Mouse (Mus musculus) kidney, embryonic 14.5 days (tissue): ENCODE measurements around the gene Cd300ld4. TPM values are rescaled to one million over a fixed set of nuclear protein-coding genes. Genes with fewer than 3 reads are reported as not detected.

Experiments used
- ATAC-seq: fragments of 200-750 bp; cut with Nextera tagmentation; 2 replicates; pipeline ENCODE4 v1.8.0; 2017; ENCODE audit warnings: moderate number of reproducible peaks, mild to moderate bottlenecking, moderate TSS enrichment, moderate library complexity; ENCODE audit not compliant: low FRiP score, low TSS enrichment
- H3K27ac ChIP-seq: fragments of 300-500 bp; sonication (generic); 2 replicates; pipeline ENCODE4 v1.5.1; 2014; ENCODE audit warnings: low read depth, mild to moderate bottlenecking, low read length, moderate library complexity, mixed read lengths
- H3K27me3 ChIP-seq: fragments of 300-500 bp; sonication (generic); 2 replicates; pipeline ENCODE4 v1.6.1; 2014; ENCODE audit warnings: mild to moderate bottlenecking, low read length; ENCODE audit not compliant: control insufficient read depth, insufficient read depth
- H3K36me3 ChIP-seq: fragments of 300-500 bp; sonication (generic); 2 replicates; pipeline ENCODE4 v1.6.1; 2014; ENCODE audit warnings: low read length, mixed read lengths; ENCODE audit not compliant: control insufficient read depth, insufficient read depth
- H3K4me1 ChIP-seq: fragments of 300-500 bp; sonication (generic); 2 replicates; pipeline ENCODE4 v1.6.1; 2014; ENCODE audit warnings: low read length, mixed read lengths; ENCODE audit not compliant: control insufficient read depth, insufficient read depth
- H3K4me2 ChIP-seq: fragments of 300-500 bp; sonication (generic); replicated peaks from 2 replicates; pipeline ENCODE4 v1.6.1; 2014; ENCODE audit warnings: low read depth, mild to moderate bottlenecking, low read length
- H3K4me3 ChIP-seq: fragments of 300-500 bp; sonication (generic); 2 replicates; pipeline ENCODE4 v1.5.1; 2014; ENCODE audit warnings: mild to moderate bottlenecking, low read length
- H3K9ac ChIP-seq: fragments of 300-500 bp; sonication (generic); 2 replicates; pipeline ENCODE4 v1.6.1; 2014; ENCODE audit warnings: low read depth, mild to moderate bottlenecking, low read length, moderate library complexity
- H3K9me3 ChIP-seq: fragments of 300-500 bp; sonication (generic); 2 replicates; pipeline ENCODE4 v1.6.1; 2016; ENCODE audit warnings: low read length; ENCODE audit not compliant: control insufficient read depth
- WGBS: fragments of 180-500 bp; shearing (Covaris S2); extraction: QIAGEN DNeasy Blood & Tissue Kit; methylation state at CpG from one replicate; pipeline ENCODE4 v1.1.7; 2014; 5-methylcytosine and 5-hydroxymethylcytosine counted together
- polyA plus RNA-seq: library from polyadenylated mRNA; unstranded; fragments of >200 nt; fragmentation: Nextera tagmentation; extraction: Ambion mirVana; gene quantifications from 2 replicates; pipeline ENCODE4 v1.2.1, GENCODE M21; 2014

Cd300ld4 gene
- polyA plus RNA-seq, 1 experiment from 2014 or later: not detected

DNA sequence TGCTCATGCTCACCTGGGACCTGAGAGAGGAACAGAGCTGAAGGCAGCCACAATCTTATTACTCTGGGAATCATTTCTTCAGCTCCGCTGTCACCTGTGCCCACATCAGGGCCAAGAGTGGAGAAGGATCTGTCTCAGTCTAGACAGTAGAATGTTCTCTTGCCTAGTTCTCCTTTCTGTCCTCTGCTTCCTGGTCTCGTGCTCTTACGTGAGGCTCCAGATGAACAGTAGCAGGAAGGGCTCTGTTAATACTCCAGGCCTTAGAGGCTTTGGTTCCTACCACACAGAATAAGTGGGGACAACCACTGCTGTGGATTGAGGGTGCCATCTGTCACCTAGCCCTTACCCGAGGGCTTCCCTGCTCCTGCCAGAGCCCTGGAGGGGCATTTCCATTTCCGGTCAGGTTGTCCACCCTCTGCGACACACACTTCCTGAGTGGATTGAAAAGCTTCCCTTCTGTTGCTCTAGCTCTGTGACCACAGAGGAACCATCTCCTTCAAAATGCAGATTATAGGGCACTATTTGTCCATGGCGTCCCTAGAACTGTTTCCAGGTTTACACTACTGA lies 25.3 kb downstream of the Cd300ld4 start, which contains the start of gene Cd300c2:
Gene Cd300c2, minus strand, starts transcription at position 407 of the 567 bp plus-strand sequence.
- WGBS: 78% methylated on average over 7 of the region's 7 CpGs
- no peak within 1 kb of the TSS for H3K9ac ChIP-seq
- no peak for ATAC-seq
- H3K27ac ChIP-seq: no peak within 1 kb of the TSS
- no peaks in the 10 kb centered on the region for H3K27me3 ChIP-seq
- H3K4me3 ChIP-seq: no peak within 1 kb of the TSS
- no peak within 1 kb of the TSS for H3K4me2 ChIP-seq
- no peaks in the 10 kb centered on the region for H3K36me3 ChIP-seq
- no peaks in the 10 kb centered on the region for H3K4me1 ChIP-seq
- no peaks in the 10 kb centered on the region for H3K9me3 ChIP-seq

DNA sequence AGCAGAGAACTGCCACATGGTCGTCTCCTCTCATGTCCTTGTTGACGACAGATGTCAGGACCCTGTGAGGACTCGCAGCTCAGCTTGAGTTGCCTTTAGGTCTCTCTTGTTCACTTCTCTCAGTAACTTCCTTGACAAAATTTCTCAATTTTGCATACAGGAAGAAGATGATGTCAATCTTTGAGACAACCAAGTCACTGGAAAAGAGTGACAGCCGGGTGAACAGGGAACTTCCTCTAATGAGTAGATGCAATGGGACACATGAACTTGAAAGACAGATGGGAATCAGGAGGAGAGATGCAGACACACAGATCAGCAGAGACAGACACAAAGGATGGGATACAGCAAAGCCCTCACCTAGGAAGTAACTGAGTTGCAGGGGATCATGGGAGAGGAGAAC lies 37.0 kb downstream of the Cd300ld4 start, which contains the start of gene Cd300ld:
Gene Cd300ld, minus strand, starts transcription at position 130 of the 400 bp plus-strand sequence.
- Histone ChIP-seq H3K9me3 (no peaks in the 10 kb centered on the region), H3K4me1 (no peaks in the 10 kb centered on the region), H3K36me3 (no peaks in the 10 kb centered on the region), H3K27ac (no peak within 1 kb of the TSS), H3K4me2 (no peak within 1 kb of the TSS), H3K27me3 (no peaks in the 10 kb centered on the region), H3K9ac (no peak within 1 kb of the TSS), H3K4me3 (no peak within 1 kb of the TSS)
- ATAC-seq: no peak
- WGBS: 78% methylated on average over 4 of the region's 4 CpGs

DNA sequence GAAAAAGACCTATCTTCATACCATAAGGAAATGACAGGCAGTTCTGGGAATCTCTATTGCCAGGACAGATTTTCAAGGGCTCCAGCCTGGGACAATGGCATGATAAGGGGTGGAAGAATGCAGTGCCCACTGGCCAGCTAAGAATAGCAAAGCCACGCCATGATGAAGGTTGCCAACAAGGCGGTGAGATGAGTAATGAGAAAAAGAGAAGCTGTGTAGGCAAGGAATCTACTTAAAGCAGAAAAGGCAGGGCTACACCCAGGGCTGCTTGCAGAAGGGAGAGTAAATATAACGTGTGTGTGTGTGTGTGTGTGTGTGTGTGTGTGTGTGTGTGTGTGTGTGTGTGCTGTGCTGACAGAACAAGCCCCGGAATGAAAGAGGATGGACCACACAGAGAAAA lies 44.9 kb downstream of the Cd300ld4 start:
- no peak overlapping the region for H3K27ac ChIP-seq
- H3K9ac ChIP-seq: no peak overlapping the region
- H3K9me3 ChIP-seq: peaks cover 15% of the 10 kb centered on the region; the same call in 1 of the 2 replicates
- H3K4me1 ChIP-seq: no peaks in the 10 kb centered on the region
- no peak overlapping the region for H3K4me3 ChIP-seq
- 82% methylated on average over 4 of the region's 4 CpGs for WGBS
- H3K36me3 ChIP-seq: no peaks in the 10 kb centered on the region
- no peaks in the 10 kb centered on the region for H3K27me3 ChIP-seq
- ATAC-seq: no peak
- no peak overlapping the region for H3K4me2 ChIP-seq

DNA sequence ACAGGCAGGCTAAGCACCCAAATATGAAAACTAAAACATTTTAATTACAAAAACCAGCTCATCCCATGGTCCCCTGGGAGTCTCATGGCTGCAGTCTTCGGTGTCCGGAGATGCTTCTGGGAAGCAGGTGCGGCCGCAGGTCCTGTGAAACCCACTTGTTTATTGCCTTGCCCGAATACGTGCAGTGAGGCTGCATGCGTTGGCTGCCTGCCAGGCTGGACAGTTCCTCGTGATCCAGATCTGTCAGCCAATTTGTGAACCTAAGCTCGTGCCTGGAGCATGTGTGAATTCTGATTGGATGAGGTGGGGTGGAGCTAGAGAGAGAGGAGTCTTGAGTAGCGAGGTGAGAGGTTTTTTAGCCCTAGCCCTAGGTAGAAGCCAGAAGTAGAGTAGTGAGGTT lies 54.1 kb downstream of the Cd300ld4 start:
- H3K4me1 ChIP-seq: no peaks in the 10 kb centered on the region
- peaks cover 9% of the 10 kb centered on the region; the same call in 1 of the 2 replicates for H3K9me3 ChIP-seq
- H3K27me3 ChIP-seq: no peaks in the 10 kb centered on the region
- ATAC-seq: no peak
- no peak overlapping the region for H3K27ac ChIP-seq
- no peak overlapping the region for H3K4me3 ChIP-seq
- no peak overlapping the region for H3K9ac ChIP-seq
- H3K4me2 ChIP-seq: no peak overlapping the region
- H3K36me3 ChIP-seq: no peaks in the 10 kb centered on the region
- 87% methylated on average over 10 of the region's 10 CpGs for WGBS

Other genes with a start within 250 kb of the Cd300ld4 start
- 0.77 and 1.6 TPM in 2 replicates for gene Btbd17, start 231.1 kb downstream of the Cd300ld4 start, polyA plus RNA-seq
- 0.19 TPM in 1 of 2 replicates, not detected in the other for gene Gpr142, start 228.1 kb downstream of the Cd300ld4 start, polyA plus RNA-seq
- 49.9 and 105 TPM in 2 replicates for gene Gprc5c, start 175.9 kb downstream of the Cd300ld4 start, polyA plus RNA-seq
- 0.91 and 1.2 TPM in 2 replicates for gene Cd300a, start 137.0 kb downstream of the Cd300ld4 start, polyA plus RNA-seq
- gene Cd300lb, start 92.6 kb downstream of the Cd300ld4 start, polyA plus RNA-seq: 0.21 and 0.49 TPM in 2 replicates
- not detected in 2 replicates for gene Cd300c, start 57.9 kb downstream of the Cd300ld4 start, polyA plus RNA-seq
- 0.21 and 0.32 TPM in 2 replicates for gene Cd300ld, start 37.1 kb downstream of the Cd300ld4 start, polyA plus RNA-seq
- gene Cd300c2, start 25.1 kb downstream of the Cd300ld4 start, polyA plus RNA-seq: 1.2 and 1.3 TPM in 2 replicates
- gene Cd300ld2, start 10.8 kb downstream of the Cd300ld4 start, polyA plus RNA-seq: not detected in 2 replicates
- gene Cd300ld5, start 10.8 kb upstream of the Cd300ld4 start, polyA plus RNA-seq: not detected in 2 replicates
- gene Cd300ld3, start 21.4 kb upstream of the Cd300ld4 start, polyA plus RNA-seq: not detected in 2 replicates
- not detected in 2 replicates for gene Cd300e, start 35.2 kb upstream of the Cd300ld4 start, polyA plus RNA-seq
- gene Rab37, start 64.4 kb upstream of the Cd300ld4 start, polyA plus RNA-seq: 0.96 and 1.2 TPM in 2 replicates
- 0.26 TPM in 2 replicates for gene Cd300lf, start 107.0 kb upstream of the Cd300ld4 start, polyA plus RNA-seq
- 81.5 and 110 TPM in 2 replicates for gene Slc9a3r1, start 136.3 kb upstream of the Cd300ld4 start, polyA plus RNA-seq
- gene Tmem104, start 160.5 kb upstream of the Cd300ld4 start, polyA plus RNA-seq: 6.3 and 10.3 TPM in 2 replicates
- 18.2 and 18.4 TPM in 2 replicates for gene Nat9, start 160.8 kb upstream of the Cd300ld4 start, polyA plus RNA-seq
- not detected in 2 replicates for gene Grin2c, start 240.2 kb upstream of the Cd300ld4 start, polyA plus RNA-seq